Mouse (Mus musculus): Measurements from ENCODE around the gene Hbq1b.
A peak's percentile ranks its signal among the peaks of the same experiment; 100 is the strongest.
"Not testable (repeated sequence)": the region's sequence is repeated elsewhere in the genome, so short reads cannot be mapped to it uniquely, and the experiment has no call there.

The Hbq1b gene

DNA sequence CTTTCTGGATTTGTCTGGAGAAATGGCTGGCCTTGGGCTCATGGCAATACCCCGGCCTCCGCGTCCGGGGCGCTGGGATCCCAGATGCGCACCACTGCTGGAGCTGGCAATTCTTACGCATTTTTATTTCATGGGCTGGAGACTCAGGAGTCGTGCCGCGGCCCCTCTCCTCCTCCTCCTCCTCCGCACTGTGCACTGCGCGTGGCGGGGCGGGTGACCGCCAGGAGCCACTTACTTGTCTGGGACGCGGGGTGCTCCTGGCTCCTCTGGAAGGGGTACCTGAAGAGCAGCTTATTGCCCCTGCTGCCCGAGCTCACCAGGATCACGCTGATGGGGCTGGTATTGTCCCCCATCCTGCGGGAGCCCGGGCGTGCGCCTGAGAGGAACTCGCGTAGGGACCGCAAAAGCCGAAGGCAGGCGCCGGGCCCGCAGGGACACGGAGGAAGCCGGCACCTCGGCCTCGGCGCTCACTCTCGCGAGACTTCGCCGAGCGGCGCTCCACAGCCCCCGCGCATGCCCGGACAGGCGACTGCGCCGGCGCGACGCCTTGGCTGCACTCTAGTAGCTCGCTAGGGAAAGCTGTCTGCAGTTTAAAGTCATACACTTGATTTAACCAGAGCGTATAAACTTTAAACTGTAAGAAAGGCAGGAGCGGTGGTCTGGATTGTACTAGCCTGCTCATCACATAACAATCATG lies 19.4 kb upstream of the Hbq1b start, which contains the start of gene Nprl3:
Gene Nprl3, minus strand, starts transcription at position 520 of the 697 bp plus-strand sequence.
- DNase-seq (ENCODE audit: low read depth, low spot score): peak; percentile 95

DNA sequence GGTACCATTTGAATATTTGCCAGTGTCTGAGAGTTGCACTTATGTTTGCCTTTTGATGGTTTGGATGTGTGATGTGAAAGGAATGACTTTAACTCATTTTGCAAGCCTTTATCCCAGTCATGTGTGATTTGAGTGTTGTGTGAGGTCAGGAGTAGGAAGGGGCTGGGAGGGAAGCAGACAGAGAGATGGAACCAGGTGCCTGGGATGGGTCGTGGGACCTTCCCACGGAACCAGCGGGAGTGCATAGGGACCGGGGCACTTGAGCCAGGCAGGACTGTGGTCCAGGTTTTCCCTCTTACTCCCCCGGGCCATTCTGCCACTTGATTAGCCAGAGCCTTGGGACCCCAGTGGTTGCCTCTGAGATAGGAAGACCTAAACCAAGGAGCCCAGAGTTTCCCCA lies 18.8 kb upstream of the Hbq1b start:
- no peak for DNase-seq (ENCODE audit: low read depth, low spot score)

DNA sequence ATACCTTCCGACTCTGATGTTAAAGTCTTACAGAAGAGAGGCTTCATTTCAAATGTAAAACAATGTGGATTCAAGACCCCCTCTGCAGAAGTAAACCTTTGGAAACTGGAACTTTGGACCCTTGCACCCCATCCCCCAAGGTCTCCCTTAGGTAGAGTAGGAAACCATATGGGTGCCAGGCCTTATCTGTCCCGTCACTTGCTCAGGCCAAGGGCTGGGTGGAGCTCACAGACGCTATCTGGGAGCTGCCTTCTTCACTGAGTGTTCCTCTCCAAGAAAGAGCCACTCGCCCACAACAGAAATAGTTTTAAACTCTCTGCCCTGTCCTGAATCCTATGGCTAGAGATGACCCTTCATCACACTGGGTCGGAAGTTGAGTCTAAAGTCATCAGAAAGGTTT lies 17.8 kb upstream of the Hbq1b start:
- no peak for DNase-seq (ENCODE audit: low read depth, low spot score)

DNA sequence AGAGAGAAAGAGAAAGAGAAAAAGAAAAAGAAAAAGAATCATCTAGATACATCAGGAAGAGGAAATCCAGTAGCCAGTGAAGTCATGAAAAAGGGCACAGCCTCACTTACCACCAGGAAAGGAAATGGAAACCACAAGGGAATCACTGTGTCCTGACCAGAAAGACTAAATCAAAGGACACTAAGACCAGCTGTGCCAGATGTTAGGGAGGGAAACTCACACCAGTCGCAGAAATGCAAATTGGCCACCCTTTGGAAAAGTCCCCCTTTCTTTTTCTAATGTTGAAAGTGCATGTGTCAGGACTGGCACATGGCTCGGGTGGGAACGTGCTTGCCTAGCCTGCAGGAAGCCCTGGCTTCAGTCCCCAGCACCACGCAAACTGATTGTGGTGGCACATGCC lies 15.6 kb upstream of the Hbq1b start:
- DNase-seq (ENCODE audit: low read depth, low spot score): no peak

DNA sequence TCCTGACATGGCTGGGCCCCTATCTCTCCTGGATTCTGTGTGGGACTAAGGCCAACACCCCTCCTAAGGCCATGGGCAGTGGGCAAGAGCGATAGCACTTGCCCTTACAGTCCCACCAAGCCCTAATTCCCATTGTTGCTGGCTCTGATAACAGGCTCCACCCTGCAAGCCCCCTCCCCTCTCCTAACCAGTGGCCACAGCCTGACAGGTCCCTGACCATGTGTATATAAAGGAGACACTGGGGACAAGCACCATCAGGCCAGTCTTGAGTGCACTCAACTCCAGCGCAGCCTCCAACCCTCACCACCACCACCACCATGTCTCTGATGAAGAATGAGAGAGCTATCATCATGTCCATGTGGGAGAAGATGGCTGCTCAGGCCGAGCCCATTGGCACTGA lies 10.4 kb upstream of the Hbq1b start, which contains the start of gene Hba-x:
Gene Hba-x, plus strand, starts transcription at position 54 of the 400 bp plus-strand sequence.
- DNase-seq (ENCODE audit: low read depth, low spot score): no peak

DNA sequence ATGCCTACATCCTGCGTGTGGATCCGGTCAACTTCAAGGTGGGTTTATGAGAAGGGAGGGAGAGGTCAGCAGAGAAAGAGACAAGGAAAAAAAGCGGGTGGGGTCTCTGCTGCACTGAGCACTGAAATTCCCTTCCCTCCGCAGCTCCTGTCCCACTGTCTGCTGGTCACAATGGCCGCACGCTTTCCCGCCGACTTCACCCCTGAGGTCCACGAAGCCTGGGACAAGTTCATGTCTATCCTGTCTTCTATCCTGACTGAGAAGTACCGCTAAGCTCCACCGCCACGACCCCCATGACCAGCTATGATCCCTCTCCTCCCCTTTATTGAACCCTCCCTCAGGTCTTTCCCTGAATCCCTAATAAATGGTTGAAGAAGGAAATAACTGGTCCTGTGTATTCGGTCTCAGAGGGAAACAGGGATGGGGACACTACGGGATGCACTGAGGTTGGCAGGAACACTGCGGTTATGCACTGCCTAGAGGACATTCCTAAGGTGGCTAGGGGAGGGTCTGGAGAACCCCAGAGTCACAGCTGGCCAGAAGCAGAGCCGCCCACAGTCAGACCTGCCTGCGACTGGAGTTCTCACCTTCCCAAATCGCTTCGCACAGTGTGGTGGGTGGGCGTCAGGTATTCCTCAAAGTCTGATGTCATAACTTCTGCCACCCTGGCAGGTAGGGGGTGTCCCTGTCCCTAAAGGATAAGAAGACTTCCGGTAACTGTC lies 8.9 kb upstream of the Hbq1b start:
- DNase-seq (ENCODE audit: low read depth, low spot score): no peak

DNA sequence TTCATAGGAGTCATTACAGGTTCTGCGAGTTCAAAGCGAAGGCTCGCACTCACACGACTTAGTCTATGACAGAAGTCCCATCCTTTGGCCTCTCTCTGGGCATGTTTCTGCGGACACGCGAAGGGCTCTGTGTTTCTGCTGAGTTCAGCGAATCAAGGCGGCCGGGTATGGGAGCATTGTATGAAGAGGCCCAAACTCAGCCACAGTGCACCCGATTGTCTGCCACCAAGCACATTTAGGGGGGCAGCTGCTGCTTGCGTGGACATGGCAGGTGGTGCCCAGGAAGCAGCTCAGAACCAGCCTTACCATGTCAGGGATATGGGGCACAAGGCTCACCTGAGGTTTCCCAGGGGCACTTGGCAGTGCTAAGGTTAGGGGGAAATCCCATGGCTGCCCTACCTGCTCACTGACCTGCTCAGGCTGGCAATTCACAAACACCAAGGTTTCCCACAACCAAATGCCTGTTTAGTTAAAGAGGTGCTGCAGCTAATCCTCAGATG lies 8.3 kb upstream of the Hbq1b start:
- DNase-seq (ENCODE audit: low read depth, low spot score): no peak

DNA sequence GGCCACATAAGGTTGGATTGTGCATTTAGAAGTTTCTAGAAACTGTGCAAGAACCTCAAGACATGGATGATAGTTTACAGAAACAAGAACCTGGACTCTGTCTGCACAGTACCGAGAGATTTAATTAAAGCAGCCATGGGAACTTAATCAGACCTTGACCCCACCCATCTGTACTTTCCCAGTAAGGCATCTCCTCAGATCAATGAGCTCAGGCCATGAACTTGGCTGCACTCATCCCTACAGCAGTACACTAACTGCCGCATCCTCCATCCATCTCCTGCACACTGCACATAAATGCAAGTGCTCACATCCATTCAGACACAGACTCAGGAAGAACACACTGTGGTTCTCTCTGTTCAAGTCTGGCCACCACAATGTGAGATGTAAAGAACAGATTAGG lies 6.1 kb upstream of the Hbq1b start:
- no peak for DNase-seq (ENCODE audit: low read depth, low spot score)

DNA sequence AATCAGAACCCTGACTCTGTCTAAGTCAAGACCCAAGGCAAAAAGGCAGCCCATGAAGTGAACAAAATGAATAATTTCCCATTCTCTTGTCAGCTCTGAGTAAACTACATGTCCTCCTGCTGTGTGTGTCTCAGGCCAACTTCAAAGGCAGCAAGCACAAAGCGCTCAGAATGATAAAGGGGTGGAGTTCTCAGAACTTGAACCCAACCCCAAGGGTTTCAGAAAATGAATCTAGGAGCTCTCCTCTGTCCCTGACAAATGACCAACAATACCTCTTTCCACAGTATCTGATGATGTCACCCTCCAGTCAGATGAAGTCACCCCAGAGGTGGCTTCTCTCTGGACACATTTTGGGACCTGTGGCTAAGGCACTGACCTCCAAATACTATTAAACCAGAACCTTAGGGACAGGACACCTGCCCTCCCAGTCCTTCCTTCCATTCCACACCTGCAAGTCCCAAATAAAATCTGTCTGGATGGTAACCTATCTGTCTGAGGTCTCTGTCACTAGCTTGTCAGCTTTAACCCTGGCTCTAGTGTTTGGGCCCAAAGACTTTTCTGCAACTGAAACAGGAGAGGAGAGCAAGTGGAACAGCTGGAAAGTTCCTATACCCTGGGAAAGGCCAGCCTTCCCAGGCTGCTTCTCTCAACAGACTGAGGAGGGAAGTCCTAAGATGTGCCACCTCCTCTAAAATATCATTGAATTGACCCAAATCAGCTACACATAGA lies 5.2 kb upstream of the Hbq1b start:
- no peak for DNase-seq (ENCODE audit: low read depth, low spot score)

DNA sequence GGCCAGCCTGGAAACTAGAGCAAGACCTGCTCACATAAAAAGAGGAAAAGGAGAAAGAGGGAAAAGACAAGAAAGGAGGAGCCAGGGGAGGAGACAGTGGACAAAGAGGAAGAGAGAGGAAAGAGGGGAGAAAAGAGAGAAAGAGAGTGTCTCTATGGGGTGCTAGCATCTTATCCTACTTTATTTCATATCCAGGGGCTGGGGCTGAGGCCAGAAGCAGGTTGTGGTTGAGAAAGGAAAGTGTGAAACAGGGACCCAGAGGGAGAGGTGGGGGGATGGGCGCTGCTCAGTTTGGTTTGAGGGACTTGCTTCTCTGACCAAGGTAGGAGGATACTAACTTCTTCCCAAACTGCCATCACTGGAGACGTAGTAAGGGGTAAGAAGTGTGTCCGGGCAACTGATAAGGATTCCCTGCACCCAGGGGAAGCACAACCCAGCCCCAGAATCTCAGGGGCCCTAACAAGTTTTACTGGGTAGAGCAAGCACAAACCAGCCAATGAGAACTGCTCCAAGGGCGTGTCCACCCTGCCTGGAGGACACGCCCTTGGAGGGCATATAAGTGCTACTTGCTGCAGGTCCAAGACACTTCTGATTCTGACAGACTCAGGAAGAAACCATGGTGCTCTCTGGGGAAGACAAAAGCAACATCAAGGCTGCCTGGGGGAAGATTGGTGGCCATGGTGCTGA lies 3.5 kb upstream of the Hbq1b start, which contains the start of gene Hba-a1:
Gene Hba-a1, plus strand, starts transcription at position 421 of the 687 bp plus-strand sequence.
- DNase-seq (ENCODE audit: low read depth, low spot score): not testable (repeated sequence)

DNA sequence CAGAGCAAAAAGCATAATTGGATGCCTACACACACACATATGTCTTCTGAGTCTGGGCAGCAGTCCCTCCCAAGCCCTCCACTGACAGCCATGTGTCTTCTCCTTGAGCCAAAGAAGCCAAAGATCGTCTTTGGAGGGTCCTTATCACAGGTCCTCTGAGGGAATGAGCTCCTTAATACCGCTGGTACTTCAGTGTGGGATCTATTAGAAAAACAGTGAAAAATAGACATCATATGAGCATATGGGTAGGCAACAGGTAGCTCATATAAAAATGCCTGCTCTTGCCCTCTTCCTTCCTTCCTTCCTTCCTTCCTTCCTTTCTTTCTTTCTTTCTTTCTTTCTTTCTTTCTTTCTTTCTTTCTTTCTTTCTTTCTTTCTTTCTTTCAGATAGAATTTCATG lies 2.2 kb upstream of the Hbq1b start:
- not testable (repeated sequence) for DNase-seq (ENCODE audit: low read depth, low spot score)

DNA sequence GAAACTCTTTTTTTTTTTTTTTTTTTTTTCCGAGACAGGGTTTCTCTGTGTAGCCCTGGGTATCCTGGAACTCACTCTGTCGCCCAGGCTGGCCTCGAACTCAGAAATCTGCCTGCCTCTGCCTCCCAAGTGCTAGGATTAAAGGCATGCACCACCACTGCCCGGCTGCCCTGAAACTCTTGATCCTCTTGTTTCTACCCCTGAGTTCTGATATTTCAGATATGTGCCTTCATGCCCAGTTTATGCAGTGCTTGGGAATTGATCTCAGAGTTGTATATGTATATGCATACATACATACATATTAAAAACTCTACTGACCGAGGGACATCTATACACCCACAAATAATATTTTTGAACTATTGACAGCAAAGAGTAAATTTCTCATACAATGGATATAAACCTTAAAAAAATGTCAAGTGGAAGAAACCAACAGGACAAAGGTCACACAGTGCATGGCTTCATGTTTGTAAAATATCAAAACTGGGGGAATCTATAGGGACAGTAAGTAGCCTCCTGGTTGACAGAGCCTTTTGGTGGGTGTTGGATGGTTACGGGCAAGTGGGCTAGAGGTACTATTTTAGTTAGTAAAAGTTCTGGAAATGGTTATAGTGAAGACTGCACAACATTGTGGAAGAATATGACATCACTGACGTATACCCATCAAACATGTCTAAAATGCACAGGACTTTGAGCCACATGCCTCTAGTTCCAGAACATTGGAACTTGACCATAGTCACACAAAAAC lies 1.6 kb upstream of the Hbq1b start:
- DNase-seq (ENCODE audit: low read depth, low spot score): no peak

DNA sequence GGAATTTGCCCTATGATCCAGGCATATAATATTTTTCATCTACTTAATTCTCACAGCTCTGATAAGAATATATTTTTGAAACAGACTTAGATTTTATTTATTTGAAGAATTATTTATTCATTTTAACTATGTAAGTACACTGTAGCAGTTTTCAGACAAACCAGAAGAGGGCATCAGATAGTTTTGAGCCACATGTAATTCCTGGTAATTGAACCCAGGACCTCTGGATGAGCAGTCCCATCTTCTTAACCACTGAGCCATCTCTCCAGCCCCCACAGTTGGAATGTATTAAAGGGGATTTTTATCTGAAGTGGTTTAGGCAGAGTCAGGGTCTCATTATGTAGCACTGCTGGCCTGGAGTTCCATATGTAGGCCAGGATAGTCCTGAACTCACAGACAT lies 878 bp upstream of the Hbq1b start:
- not testable (repeated sequence) for DNase-seq (ENCODE audit: low read depth, low spot score)

DNA sequence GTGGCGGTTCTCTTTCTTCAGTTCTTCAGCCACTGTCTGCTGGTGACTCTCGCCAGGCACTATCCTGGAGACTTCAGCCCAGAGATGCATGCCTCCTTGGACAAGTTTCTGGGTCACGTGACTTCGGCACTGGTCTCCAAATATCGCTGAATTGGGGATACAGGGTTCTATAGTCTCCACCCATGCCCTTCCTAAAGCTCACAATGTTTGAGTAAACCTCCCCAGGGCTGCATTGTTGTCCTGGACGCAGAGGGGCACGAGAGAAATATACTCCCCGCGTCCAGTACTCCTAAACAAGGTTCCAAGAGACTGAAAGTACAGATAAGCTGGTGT lies 694 bp downstream of the Hbq1b start:
- no peak for DNase-seq (ENCODE audit: low read depth, low spot score)

DNA sequence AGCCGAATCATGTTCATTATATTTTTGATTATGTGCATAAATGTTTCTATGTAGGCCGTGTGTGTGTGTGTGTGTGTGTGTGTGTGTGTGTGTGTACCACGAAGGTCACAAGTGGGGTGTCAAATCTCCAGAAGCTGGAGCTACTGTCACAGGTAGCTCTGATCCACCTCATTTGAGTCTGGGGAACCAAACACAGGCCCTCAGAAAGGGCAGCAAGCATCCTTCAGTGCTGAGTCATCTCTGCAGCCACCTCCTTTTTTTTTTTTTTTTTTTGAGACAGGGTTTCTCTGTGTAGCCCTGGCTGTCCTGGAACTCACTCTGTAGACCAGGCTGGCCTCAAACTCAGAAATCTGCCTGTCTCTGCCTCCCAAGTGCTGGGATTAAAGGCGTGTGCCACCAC lies 6.1 kb downstream of the Hbq1b start:
- DNase-seq (ENCODE audit: low read depth, low spot score): not testable (repeated sequence)

DNA sequence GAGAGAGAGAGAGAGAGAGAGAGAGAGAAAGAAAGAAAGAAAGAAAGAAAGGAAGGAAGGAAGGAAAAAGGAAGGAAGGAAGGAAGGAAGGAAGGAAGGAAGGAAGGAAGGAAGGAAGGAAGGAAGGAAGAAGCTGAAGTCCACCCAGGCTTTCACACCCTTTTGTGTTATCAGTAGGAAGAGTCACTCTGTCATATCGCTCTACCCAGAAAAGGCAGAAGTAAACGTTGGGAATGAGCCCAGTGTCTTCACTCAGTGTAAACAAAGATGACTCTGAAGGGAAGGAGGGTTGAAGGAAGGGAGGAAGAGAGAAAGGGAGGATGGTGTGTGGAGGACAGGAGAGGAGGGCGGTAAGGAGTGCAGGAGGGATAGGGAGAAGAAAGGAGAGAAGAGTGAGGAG lies 6.7 kb downstream of the Hbq1b start:
- DNase-seq (ENCODE audit: low read depth, low spot score): not testable (repeated sequence)

DNA sequence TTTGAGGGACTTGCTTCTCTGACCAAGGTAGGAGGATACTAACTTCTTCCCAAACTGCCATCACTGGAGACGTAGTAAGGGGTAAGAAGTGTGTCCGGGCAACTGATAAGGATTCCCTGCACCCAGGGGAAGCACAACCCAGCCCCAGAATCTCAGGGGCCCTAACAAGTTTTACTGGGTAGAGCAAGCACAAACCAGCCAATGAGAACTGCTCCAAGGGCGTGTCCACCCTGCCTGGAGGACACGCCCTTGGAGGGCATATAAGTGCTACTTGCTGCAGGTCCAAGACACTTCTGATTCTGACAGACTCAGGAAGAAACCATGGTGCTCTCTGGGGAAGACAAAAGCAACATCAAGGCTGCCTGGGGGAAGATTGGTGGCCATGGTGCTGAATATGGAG lies 9.4 kb downstream of the Hbq1b start, which contains the start of gene Hba-a2:
Gene Hba-a2, plus strand, starts transcription at position 287 of the 400 bp plus-strand sequence.
- not testable (repeated sequence) for DNase-seq (ENCODE audit: low read depth, low spot score)

DNA sequence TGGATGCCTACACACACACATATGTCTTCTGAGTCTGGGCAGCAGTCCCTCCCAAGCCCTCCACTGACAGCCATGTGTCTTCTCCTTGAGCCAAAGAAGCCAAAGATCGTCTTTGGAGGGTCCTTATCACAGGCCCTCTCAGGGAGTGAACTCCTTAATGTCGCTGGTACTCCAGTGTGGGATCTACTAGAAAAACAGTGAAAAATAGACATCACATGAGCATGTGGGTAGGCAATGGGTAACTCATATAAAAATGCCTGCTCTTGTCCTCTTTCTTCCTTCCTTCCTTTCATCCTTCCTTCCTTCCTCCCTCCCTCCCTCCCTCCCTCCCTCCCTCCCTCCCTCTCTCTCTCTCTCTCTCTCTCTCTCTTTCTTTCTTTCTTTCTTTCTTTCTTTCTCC lies 10.7 kb downstream of the Hbq1b start:
- not testable (repeated sequence) for DNase-seq (ENCODE audit: low read depth, low spot score)

DNA sequence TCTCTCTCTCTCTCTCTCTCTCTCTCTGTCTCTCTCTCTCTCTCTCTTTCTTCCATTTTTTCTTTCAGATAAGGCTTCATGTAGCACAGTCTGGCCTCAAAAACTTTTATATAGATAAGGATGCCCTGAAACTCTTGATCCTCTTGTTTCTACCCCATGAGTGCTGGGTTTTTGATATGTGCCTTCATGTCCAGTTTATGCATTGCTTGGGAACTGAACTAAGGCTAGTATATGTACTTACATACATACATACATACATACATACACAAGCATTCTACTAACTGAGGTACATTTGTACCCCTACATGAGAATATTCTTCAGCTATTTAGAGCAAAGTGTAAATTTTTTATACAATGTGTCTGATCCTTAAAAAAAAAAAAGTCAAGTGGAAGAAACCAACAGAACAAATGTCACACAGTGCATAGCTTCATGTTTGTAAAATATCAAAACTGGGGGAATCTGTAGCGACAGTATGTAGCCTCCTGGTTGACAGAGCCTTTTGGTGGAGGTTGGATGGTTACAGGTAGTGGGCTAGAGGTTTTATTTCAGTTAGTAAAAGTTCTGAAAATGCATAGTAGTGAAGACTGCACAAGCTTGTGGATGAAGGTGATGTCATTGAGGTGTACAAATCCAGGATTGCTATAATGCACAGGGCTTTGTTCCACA lies 11.2 kb downstream of the Hbq1b start:
- DNase-seq (ENCODE audit: low read depth, low spot score): no peak

DNA sequence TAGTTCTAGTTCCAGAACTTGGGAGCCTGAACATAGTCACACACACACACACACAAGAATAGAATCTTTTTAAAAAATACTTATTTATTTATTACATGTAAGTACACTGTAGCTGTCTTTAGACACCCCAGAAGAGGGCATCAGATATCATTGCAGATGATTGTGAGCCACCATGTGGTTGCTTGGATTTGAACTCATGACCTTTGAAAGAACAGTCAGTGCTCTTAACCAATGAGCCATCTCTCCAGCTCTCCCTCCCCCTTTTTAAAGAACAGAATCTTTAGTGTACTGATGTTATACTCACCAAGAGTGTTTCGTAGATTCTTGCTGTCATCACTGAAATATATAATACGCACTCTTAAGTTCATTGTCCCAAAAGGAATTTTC lies 11.8 kb downstream of the Hbq1b start:
- no peak for DNase-seq (ENCODE audit: low read depth, low spot score)
